Mouse (Mus musculus) spleen, adult 18-20 months (tissue): ENCODE data around the gene Usp24.

ENCODE experiments used
- DNase-seq, 2 experiments: peaks; one replicate each; pipeline ENCODE4 v3.0.0; 2022; ENCODE audit warnings: mixed read lengths in 2 of 2

Gene Usp24

DNA sequence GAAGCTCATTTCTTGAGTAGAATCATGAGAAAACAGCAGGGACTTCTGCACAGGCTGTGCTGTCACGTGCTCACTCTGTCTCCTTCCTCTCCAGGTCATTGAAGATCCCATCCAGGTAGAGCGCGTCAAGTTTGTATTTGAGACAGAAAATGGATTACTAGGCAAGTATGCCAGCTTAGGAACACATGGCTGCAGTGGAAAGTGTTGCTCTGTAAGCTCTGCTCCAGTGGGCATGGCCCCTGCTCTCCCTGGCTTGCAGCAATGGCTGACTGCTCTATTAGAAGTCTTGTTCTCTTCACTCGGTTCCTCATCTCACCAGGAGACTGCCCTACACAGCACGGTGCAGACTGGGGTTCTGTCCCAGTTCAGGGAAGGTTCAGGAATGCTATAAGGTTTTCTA is 114.4 kb downstream of the Usp24 start:
- DNase-seq: no peak

DNA sequence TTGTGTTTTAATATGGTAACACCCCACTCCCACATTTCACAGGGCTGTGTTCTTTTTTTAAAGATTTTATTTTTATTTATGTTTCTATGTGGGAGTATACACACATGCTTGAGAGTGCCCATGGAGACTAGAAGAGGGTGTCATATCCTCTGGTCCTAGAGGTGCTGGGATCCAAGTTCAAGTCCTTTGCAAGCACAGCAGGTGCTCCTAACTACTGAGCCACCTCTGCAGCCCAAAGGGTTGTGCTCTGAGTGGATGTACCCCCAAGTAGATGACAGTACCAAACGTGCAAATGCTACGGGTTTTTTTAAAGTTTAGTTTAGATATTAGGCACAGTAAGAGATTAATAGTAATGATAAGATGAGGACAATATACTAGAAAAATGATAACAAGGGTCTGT is 119.4 kb downstream of the Usp24 start:
- DNase-seq: no peak

GRCm38 (mm10) chr4:106436475-106436874 is 120.5 kb downstream of the Usp24 start:
- no peak for DNase-seq

DNA sequence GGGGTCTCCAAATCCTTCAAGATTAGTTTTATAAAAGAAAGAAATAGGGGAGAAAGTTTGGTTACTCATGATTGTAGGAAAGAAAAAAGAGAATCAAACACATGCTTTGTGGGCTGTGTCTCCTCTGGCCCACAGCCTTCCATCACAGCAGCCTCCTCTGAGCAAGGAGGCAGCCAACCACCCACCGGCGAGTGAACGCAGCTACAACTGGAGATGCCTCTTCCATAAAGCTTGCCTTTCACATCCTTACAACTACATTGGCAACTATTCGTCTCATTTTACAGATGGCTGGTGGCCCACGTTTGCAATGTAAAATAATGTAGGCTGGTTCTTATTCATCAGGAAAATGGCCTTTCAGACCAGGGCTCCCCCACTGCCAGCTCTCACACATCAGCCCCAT is 121.2 kb downstream of the Usp24 start:
- DNase-seq: no peak

DNA sequence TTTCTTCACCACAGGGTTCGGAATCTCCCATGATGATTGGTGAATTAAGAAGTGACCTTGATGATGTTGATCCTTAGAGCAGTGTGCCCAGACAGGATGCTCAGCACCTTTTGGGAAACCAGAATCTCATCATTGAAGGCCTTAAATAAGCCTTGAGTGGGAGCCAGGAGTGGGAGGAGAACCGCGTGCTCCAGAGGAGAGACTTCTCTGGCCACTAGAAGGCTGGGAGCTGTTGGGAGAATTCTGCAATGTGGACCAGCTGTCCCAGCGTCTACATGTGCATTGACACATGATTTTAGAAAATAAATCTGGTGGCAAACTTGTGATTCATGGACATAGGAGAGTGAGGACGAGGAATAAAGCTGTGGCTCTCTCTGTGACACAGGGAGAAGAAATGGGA is 122.8 kb downstream of the Usp24 start:
- DNase-seq: no peak

DNA sequence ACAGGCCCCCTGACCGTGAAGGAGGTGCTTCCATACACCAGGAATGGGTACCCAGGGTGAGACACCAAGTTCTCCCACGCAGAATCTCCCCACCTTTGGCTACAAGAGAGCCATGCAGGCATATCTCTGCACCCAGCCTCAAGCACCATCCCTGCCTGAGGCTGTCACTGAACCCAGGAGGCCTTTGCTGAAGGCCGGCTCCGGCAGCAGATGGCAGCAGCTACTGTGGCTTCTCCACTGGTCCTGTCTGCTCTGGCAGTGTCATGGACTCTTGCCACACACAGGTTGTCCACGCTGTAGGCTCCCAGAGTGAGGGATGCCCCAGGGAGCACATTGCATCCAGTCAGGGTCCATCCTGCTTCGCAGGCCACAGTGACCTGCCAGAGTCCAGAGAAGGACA is 127.2 kb downstream of the Usp24 start:
- DNase-seq: no peak

DNA sequence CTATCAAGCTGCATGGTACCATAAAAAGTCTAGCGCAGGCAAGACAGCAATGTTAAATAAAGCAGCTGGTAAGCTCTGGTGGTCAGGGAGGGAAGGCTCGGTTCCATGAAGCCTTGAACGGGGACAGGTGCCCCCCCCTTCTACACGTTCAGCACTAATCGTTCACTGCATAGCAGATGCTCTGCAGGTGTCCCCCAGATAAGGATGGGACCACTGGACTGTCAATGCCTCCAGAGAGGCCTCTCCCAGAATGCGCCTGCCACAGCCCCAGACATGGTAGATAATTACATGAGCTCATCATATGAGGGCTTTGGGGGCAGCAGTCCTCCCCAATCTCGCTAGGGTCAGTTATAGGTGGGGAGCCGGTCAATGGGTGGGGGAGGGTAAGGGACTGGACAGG is 133.3 kb downstream of the Usp24 start:
- no peak for DNase-seq

DNA sequence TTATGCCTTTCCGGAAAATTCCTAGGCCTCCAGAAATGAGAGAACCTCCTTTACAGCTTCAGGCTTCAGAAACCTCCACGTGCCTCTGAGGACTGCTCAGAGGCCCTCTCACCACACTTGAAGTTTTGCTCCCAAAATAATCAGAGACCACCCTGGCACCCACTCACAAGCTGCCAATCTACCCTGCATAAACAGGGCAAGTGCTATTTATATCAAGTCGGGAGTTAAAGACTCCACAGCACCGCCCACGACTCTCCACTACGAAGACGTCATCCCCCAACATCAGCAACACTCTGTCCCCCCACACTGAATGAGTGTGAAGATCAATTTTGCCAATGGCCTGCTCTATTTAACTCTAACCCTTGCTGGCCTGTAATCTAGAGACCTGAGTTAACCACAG is 136.4 kb downstream of the Usp24 start:
- no peak for DNase-seq

GRCm38 (mm10) chr4:106453108-106453507 is 137.1 kb downstream of the Usp24 start:
- DNase-seq: no peak

GRCm38 (mm10) chr4:106453516-106453915 is 137.5 kb downstream of the Usp24 start:
- no peak for DNase-seq

- DNase-seq: no peak
Measured at GRCm38 (mm10) chr4:106454541-106454940, 138.5 kb downstream of the Usp24 start.

DNA sequence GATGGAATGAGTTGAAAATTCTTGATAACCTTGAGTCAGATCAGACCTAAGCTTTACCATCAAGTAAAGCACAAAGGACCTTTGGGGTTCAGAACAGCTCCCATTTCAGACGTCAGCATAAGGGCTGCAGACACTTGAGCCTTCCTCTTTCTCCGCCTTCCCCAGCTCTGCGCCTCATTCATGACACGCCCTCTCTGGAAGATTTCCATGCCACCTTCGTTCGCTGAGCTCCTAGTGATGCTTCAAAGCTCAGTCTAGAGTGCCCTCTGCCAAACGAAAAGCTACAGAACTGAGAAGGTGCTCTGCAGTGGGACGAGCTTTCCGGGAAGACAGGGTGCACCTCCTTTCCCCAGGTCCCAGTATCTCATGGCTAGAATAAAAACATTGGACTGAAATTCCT is 146.0 kb downstream of the Usp24 start:
- no peak for DNase-seq

DNA sequence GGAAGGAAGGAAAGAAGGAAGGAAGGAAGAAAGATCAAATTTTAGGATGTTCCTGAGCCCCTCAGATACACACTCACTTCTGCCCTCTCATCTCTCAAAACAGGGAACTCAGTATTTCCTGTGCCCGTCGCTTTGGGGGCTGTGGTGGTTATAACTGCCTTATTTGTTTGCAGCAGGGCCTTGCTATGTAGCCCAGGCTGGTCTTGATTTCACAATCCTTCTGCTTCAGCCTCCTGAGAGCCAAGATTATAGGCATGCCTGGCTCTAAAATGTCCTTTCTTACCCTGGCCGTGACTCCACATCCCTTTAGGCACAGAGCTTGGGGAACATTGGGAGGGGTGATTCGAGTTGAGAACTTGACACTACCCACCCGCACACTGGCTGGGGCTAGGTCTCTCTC is 146.5 kb downstream of the Usp24 start:
- no peak for DNase-seq

GRCm38 (mm10) chr4:106463174-106463801 is 147.3 kb downstream of the Usp24 start:
- no peak for DNase-seq

DNA sequence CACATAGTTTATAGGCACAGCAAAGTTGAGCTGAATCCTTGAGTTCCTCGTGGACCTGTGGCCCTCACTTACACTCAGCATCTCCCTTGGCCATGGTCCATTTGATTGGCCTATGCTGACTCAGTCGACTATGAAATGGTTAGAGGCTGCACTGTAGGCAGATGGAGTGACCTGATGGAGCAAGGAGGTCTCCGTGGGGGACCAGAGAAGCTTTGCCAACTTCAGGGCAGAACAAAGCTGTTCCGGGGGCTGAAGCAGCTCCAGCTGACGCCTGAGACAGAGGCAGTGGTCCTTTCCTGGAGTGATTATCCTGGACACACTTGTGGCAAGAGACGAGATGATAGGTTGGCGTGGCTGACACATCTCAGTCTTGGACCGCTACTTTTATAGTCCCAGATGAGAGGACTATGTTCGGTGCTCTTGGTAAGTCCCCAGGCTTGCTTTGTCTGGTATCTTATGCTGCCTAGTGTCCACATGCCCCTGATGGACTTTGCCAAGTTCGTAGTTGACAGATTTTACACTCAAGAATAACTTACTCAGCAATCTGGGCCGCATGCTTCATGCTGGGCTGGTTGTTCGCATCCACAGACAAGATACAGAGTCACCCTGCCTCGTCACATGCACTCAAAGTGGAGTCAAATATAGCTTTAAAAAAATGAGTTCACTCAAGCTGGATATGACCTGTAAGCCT is 151.6 kb downstream of the Usp24 start:
- DNase-seq: no peak

- DNase-seq: no peak
Measured at GRCm38 (mm10) chr4:106470921-106471320, 154.9 kb downstream of the Usp24 start.

DNA sequence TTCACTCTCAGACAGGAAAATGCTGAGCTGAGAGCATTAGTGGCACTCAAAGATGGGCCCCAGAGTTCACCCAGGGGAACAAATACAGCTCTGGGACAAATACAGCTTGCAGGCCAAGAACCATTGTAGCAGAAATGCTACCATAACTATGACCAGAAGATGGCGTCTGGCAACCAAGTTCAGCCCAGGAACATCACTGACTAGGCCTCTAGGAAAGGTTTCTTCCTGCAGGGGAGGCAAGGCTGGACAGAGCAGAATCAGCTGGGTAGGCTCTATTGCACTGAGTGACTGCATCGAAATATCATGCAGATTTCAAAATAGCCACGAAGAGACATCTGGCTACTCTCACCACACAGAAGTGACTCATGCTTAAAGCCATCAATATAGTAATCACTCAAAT is 156.3 kb downstream of the Usp24 start:
- peak in 1 of 2 experiments; percentile 24 for DNase-seq

DNA sequence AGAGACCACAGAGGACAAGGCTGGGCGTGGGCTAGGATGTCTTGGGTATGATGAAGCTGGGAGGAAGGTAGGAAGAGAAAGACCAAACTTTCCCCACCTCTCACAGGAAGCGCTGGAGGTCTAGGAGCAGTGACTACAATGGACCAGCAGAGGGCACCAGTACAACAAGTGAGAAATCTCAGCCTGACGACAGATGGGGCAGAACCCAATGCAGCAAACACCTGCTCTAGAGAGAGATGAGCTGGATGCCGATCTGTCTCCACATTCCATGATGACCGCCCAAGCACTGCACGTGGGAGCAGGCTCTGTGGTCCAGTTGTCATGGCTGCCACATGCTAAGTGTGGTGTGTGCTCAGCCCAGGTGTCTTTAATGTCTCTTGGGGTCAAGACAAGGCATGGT is 158.2 kb downstream of the Usp24 start:
- DNase-seq: peak in 1 of 2 experiments; percentile 38

GRCm38 (mm10) chr4:106480545-106480944 is 164.5 kb downstream of the Usp24 start:
- DNase-seq: no peak

DNA sequence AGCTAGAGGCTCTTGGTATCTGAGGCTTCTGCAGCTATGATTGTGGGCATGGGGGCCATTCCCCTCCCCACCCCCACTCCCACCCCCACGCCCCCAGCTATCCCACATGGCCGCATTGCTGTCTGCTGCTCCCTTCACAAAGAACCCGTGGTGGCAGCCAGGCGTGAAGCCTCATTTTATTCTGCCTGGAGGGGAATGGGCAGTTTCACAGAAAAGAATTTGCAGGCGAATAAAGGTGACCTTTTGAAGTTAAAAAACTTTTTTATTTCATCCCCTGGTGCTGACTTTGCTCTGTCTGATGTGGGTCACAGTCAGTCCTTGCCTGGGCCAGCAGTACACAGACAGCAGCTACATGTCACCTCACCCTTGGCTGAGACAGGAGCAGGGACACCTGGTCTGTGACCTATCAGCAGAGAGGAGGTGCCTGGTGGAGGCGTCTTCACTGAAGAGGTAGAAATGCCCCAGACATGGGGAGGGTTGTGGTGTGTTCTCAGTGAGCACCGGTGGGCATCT is 167.3 kb downstream of the Usp24 start:
- DNase-seq: no peak

DNA sequence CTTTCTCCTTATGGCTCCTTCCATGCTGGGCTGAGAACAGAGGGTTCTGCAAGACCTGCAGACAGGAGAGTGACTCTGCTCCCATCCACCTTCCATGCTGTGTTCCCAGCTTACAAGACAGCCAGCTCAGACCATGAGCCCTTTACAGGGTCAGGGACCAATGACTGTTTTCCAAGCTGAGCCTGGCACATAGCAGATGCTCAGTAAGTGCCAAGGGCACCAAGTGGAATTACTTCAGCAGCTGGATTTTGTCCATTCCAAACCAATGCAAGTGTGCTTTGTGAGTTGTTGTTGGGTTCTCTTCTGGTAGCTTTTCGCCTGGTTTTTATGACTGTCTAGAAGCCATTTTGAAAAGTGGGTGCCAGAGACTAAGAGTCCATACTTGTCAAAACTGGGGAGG is 167.8 kb downstream of the Usp24 start:
- no peak for DNase-seq

- DNase-seq: peak in 1 of 2 experiments; percentile 1
Measured at GRCm38 (mm10) chr4:106490620-106491019, 174.6 kb downstream of the Usp24 start.
